Mouse (Mus musculus) midbrain, embryonic 15.5 days (tissue): ENCODE measurements around the gene Amer3. TPM values are rescaled to one million over a fixed set of nuclear protein-coding genes. Genes with fewer than 3 reads are reported as not detected.
"Not testable (repeated sequence)": the region's sequence is repeated elsewhere in the genome, so short reads cannot be mapped to it uniquely, and the experiment has no call there.

Experiments used
- ATAC-seq: fragments of 200-750 bp; cut with Nextera tagmentation; replicated peaks from 2 replicates; pipeline ENCODE4 v1.8.0; 2017; ENCODE audit warnings: moderate TSS enrichment
- H3K27ac ChIP-seq: fragments of 300-500 bp; sonication (generic); 2 replicates; pipeline ENCODE4 v1.5.1; 2015; ENCODE audit warnings: mild to moderate bottlenecking, inconsistent platforms
- H3K27me3 ChIP-seq: fragments of 300-500 bp; sonication (generic); replicated peaks from 2 replicates; pipeline ENCODE4 v1.6.1; 2015; ENCODE audit warnings: inconsistent platforms
- H3K36me3 ChIP-seq: fragments of 300-500 bp; sonication (generic); replicated peaks from 2 replicates; pipeline ENCODE4 v1.6.1; 2015; ENCODE audit warnings: inconsistent platforms
- H3K4me1 ChIP-seq: fragments of 300-500 bp; sonication (generic); 2 replicates; pipeline ENCODE4 v1.6.1; 2015; ENCODE audit warnings: inconsistent platforms
- H3K4me2 ChIP-seq: fragments of 300-500 bp; sonication (generic); 2 replicates; pipeline ENCODE4 v1.6.1; 2015; ENCODE audit warnings: inconsistent platforms, mild to moderate bottlenecking, moderate library complexity
- H3K4me3 ChIP-seq: fragments of 300-500 bp; sonication (generic); 2 replicates; pipeline ENCODE4 v1.5.1; 2015; ENCODE audit warnings: mild to moderate bottlenecking, inconsistent platforms
- H3K9ac ChIP-seq: fragments of 300-500 bp; sonication (generic); 2 replicates; pipeline ENCODE4 v1.6.1; 2015; ENCODE audit warnings: mild to moderate bottlenecking, inconsistent platforms
- H3K9me3 ChIP-seq: fragments of 300-500 bp; sonication (generic); 2 replicates; pipeline ENCODE4 v1.6.1; 2016; ENCODE audit warnings: inconsistent platforms
- whole genome bisulfite sequencing: fragments of 180-500 bp; shearing (Covaris S2); methylation state at CpG from one replicate; pipeline ENCODE4 v1.1.7; 2015; ENCODE audit warnings: mixed read lengths; 5-methylcytosine and 5-hydroxymethylcytosine counted together
- polyA plus RNA-seq: library from polyadenylated mRNA; unstranded; fragments of >200 nt; fragmentation: Nextera tagmentation; extraction: Ambion mirVana; gene quantifications from 2 replicates; pipeline ENCODE4 v1.2.1, GENCODE M21; 2015

Gene Amer3
- polyA plus RNA-seq, result 35.3 and 38.8 TPM in 2 replicates

GRCm38 (mm10) chr1:34578851-34579781, at the start of gene Amer3:
Amer3 (plus strand) TSS chr1:34579657.
- H3K27me3 ChIP-seq, result peaks cover 6% of the 10 kb centered on the region; the same call in 1 of the 2 replicates
- peak within 1 kb of the TSS; percentile 90 for H3K27ac ChIP-seq
- H3K4me3 ChIP-seq, result peak within 1 kb of the TSS; percentile 64
- H3K4me1 ChIP-seq, result peaks cover 38% of the 10 kb centered on the region
- no peaks in the 10 kb centered on the region for H3K36me3 ChIP-seq
- WGBS, result under 1% methylated on average over 53 of the region's 53 CpGs
- no peaks in the 10 kb centered on the region for H3K9me3 ChIP-seq
- ATAC-seq, result peak; percentile 95
- peak within 1 kb of the TSS; percentile 92 for H3K4me2 ChIP-seq
- peak within 1 kb of the TSS; percentile 84 for H3K9ac ChIP-seq

GRCm38 (mm10) chr1:34534574-34534973, 44.9 kb upstream of the Amer3 start:
- H3K9ac ChIP-seq, H3K27ac ChIP-seq, ATAC-seq, H3K9me3 ChIP-seq, H3K4me1 ChIP-seq, H3K4me2 ChIP-seq, H3K4me3 ChIP-seq, H3K36me3 ChIP-seq: not testable (repeated sequence)
- peaks cover 22% of the 10 kb centered on the region for H3K27me3 ChIP-seq
- WGBS, result 55% methylated on average over 3 of the region's 3 CpGs

GRCm38 (mm10) chr1:34535043-34535698, 44.3 kb upstream of the Amer3 start, which contains the start of gene Cfc1:
Cfc1 (plus strand) TSS chr1:34535648.
- H3K36me3 ChIP-seq, H3K4me3 ChIP-seq, H3K9me3 ChIP-seq, H3K27ac ChIP-seq, H3K4me1 ChIP-seq, ATAC-seq, H3K9ac ChIP-seq: not testable (repeated sequence)
- WGBS, result 29% methylated on average over 7 of the region's 7 CpGs
- Histone ChIP-seq H3K4me2 (peak within 1 kb of the TSS; percentile 51), H3K27me3 (peaks cover 22% of the 10 kb centered on the region)

GRCm38 (mm10) chr1:34536291-34536766, 43.1 kb upstream of the Amer3 start:
- peak overlapping the region; percentile 51 for H3K4me2 ChIP-seq
- WGBS, result 2% methylated on average over 14 of the region's 14 CpGs

GRCm38 (mm10) chr1:34536767-34537485, 42.5 kb upstream of the Amer3 start:
- Histone ChIP-seq H3K27ac (no peak overlapping the region), H3K9ac (no peak overlapping the region), H3K4me3 (peak overlapping the region; percentile 24), H3K36me3 (no peaks in the 10 kb centered on the region), H3K27me3 (peaks cover 22% of the 10 kb centered on the region), H3K9me3 (no peaks in the 10 kb centered on the region), H3K4me2 (peak overlapping the region; percentile 51), H3K4me1 (peaks cover 8% of the 10 kb centered on the region)
- peak; percentile 71 for ATAC-seq
- WGBS, result 6% methylated on average over 16 of the region's 16 CpGs

More at GRCm38 (mm10) chr1:34536291-34536766, 43.1 kb upstream of the Amer3 start:
- Histone ChIP-seq H3K9me3 (no peaks in the 10 kb centered on the region), H3K4me1 (peaks cover 8% of the 10 kb centered on the region), H3K27me3 (peaks cover 22% of the 10 kb centered on the region), H3K4me3 (peak overlapping the region; percentile 24), H3K27ac (no peak overlapping the region), H3K9ac (no peak overlapping the region), H3K36me3 (no peaks in the 10 kb centered on the region)
- ATAC-seq, result no peak

GRCm38 (mm10) chr1:34547074-34547473, 32.4 kb upstream of the Amer3 start:
- Histone ChIP-seq H3K27ac (no peak overlapping the region), H3K4me3 (no peak overlapping the region), H3K27me3 (no peaks in the 10 kb centered on the region), H3K36me3 (no peaks in the 10 kb centered on the region), H3K9me3 (no peaks in the 10 kb centered on the region), H3K9ac (no peak overlapping the region), H3K4me1 (no peaks in the 10 kb centered on the region), H3K4me2 (no peak overlapping the region)
- no peak for ATAC-seq
- 86% methylated on average over 1 of the region's 1 CpGs for WGBS

- Histone ChIP-seq H3K27me3 (no peaks in the 10 kb centered on the region), H3K9ac (no peak overlapping the region), H3K4me3 (no peak overlapping the region), H3K36me3 (no peaks in the 10 kb centered on the region), H3K4me1 (no peaks in the 10 kb centered on the region), H3K4me2 (no peak overlapping the region), H3K27ac (no peak overlapping the region), H3K9me3 (no peaks in the 10 kb centered on the region)
- 86% methylated on average over 1 of the region's 1 CpGs for WGBS
- no peak for ATAC-seq
These were observed 25.8 kb upstream of the Amer3 start for GRCm38 (mm10) chr1:34553690-34554089.

GRCm38 (mm10) chr1:34554275-34554674, 25.2 kb upstream of the Amer3 start:
- H3K9ac ChIP-seq, result no peak overlapping the region
- H3K9me3 ChIP-seq, result no peaks in the 10 kb centered on the region
- no peaks in the 10 kb centered on the region for H3K27me3 ChIP-seq
- H3K4me2 ChIP-seq, result no peak overlapping the region
- H3K4me1 ChIP-seq, result no peaks in the 10 kb centered on the region
- no peak overlapping the region for H3K4me3 ChIP-seq
- 93% methylated on average over 7 of the region's 7 CpGs for WGBS
- no peak overlapping the region for H3K27ac ChIP-seq
- H3K36me3 ChIP-seq, result no peaks in the 10 kb centered on the region
- no peak for ATAC-seq

GRCm38 (mm10) chr1:34560843-34561242, 18.6 kb upstream of the Amer3 start, which contains the start of gene Prss40:
Prss40 (minus strand) TSS chr1:34560943.
- no peaks in the 10 kb centered on the region for H3K4me1 ChIP-seq

GRCm38 (mm10) chr1:34564383-34565045, 14.9 kb upstream of the Amer3 start:
- H3K9ac ChIP-seq, result no peak overlapping the region
- H3K27me3 ChIP-seq, result no peaks in the 10 kb centered on the region
- H3K4me1 ChIP-seq, result no peaks in the 10 kb centered on the region
- no peak overlapping the region for H3K4me2 ChIP-seq
- no peak for ATAC-seq
- H3K9me3 ChIP-seq, result no peaks in the 10 kb centered on the region
- no peak overlapping the region for H3K27ac ChIP-seq
- 83% methylated on average over 8 of the region's 8 CpGs for WGBS
- H3K36me3 ChIP-seq, result no peaks in the 10 kb centered on the region
- H3K4me3 ChIP-seq, result no peak overlapping the region

More at GRCm38 (mm10) chr1:34560843-34561242, 18.6 kb upstream of the Amer3 start, which contains the start of gene Prss40:
- Histone ChIP-seq H3K27me3 (no peaks in the 10 kb centered on the region), H3K36me3 (no peaks in the 10 kb centered on the region), H3K9me3 (no peaks in the 10 kb centered on the region), H3K9ac (no peak within 1 kb of the TSS), H3K4me2 (no peak within 1 kb of the TSS), H3K4me3 (no peak within 1 kb of the TSS), H3K27ac (no peak within 1 kb of the TSS)
- 88% methylated on average over 15 of the region's 15 CpGs for WGBS
- no peak for ATAC-seq

GRCm38 (mm10) chr1:34568120-34568519, 11.3 kb upstream of the Amer3 start:
- H3K4me3 ChIP-seq, result no peak overlapping the region
- H3K4me1 ChIP-seq, result no peaks in the 10 kb centered on the region
- H3K36me3 ChIP-seq, result no peaks in the 10 kb centered on the region
- H3K9ac ChIP-seq, result no peak overlapping the region
- WGBS, result 99% methylated on average over 2 of the region's 2 CpGs
- ATAC-seq, result no peak
- H3K27me3 ChIP-seq, result no peaks in the 10 kb centered on the region
- H3K27ac ChIP-seq, result no peak overlapping the region
- H3K4me2 ChIP-seq, result no peak overlapping the region
- no peaks in the 10 kb centered on the region for H3K9me3 ChIP-seq
